Mouse (Mus musculus): ENCODE data around the gene Ntrk2.

- TF ChIP-seq POLR2A (IDR thresholded peaks at IDR 0.05; ENCODE audit: extremely low read depth, insufficient read depth, low read length) = no peak
- no peak for TF ChIP-seq CTCF (IDR thresholded peaks at IDR 0.05; ENCODE audit: extremely low read depth, insufficient read depth, low read length)
These were observed 152.0 kb downstream of the Ntrk2 start for GRCm38 (mm10) chr13:58958171-58958904.
